Comparison of ENCODE assay signal across 13 mouse cellular contexts in the genomic region with DNA sequence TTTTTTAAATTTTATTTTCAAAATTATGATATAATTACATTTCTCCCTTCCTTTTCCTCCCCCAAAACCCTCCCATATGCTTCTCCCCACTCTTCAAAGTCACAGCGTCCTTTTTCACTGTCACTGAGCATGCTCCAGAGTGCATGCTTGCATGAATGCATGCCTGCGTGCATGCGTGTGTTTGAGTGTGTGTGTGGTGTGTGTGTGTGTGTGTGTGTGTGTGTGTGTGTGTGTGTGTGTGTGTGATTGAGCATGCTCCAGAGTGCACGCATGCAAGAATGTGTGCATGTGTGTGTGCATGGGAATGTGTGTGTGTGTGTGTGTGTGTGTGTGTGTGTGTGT.
DNase-seq lines count a peak whose midpoint lies in the region; ATAC-seq lines count a peak whose summit lies in the region.
"Had no signal": no experiment of that assay in that cellular context is flagged by ENCODE, and none has a peak within 500 bp of the region (broad histone marks: within the 10 kb centered on the region; RNA-seq: fewer than 3 reads in every experiment).

No protein-coding gene starts in this region.

- 64% methylated on average over 4 of the region's 4 CpGs for WGBS in heart, embryonic 12.5 days
- WGBS in limb, embryonic 15.5 days: 80% methylated on average over 4 of the region's 4 CpGs
- WGBS in limb, embryonic 10.5 days: 89% methylated on average over 3 of the region's 4 CpGs
- WGBS in embryonic facial prominence, embryonic 15.5 days: 51% methylated on average over 4 of the region's 4 CpGs

- H3K4me1 ChIP-seq in heart, embryonic 12.5 days (replicated peaks): peaks cover 4% of the 10 kb centered on the region
- H3K4me1 ChIP-seq in limb, embryonic 15.5 days: no peaks in the 10 kb centered on the region; the same call in 1 of the 2 replicates
- peaks cover 5% of the 10 kb centered on the region for H3K4me1 ChIP-seq in limb, embryonic 10.5 days
- H3K4me1 ChIP-seq in embryonic facial prominence, embryonic 15.5 days: no peaks in the 10 kb centered on the region; the same call in 1 of the 2 replicates
- H3K4me1 ChIP-seq: hindbrain, embryonic 10.5 days; neural tube, embryonic 15.5 days had no signal

- H3K9me3 ChIP-seq in heart, embryonic 12.5 days (replicated peaks): no peaks in the 10 kb centered on the region
- H3K9me3 ChIP-seq in limb, embryonic 15.5 days: no peaks in the 10 kb centered on the region
- H3K9me3 ChIP-seq in limb, embryonic 10.5 days (replicated peaks): no peaks in the 10 kb centered on the region
- no peaks in the 10 kb centered on the region for H3K9me3 ChIP-seq in embryonic facial prominence, embryonic 15.5 days (replicated peaks)
- H3K9me3 ChIP-seq: hindbrain, embryonic 10.5 days; neural tube, embryonic 15.5 days had no signal

- ATAC-seq in heart, embryonic 12.5 days (ENCODE audit: insufficient number of reproducible peaks, low FRiP score): no peak
- ATAC-seq in limb, embryonic 15.5 days (ENCODE audit: insufficient number of reproducible peaks, low FRiP score, low TSS enrichment, low read depth): no peak
- ATAC-seq in embryonic facial prominence, embryonic 15.5 days (ENCODE audit: insufficient number of reproducible peaks, low FRiP score, low TSS enrichment, low read depth): no peak

- peak overlapping the region; percentile 45; the same call in 1 of the 2 replicates for H3K4me3 ChIP-seq in heart, embryonic 12.5 days
- no peak overlapping the region for H3K4me3 ChIP-seq in limb, embryonic 15.5 days
- no peak overlapping the region for H3K4me3 ChIP-seq in limb, embryonic 10.5 days
- peak overlapping the region; percentile 45 for H3K4me3 ChIP-seq in embryonic facial prominence, embryonic 15.5 days (replicated peaks)
- H3K4me3 ChIP-seq: hindbrain, embryonic 10.5 days; neural tube, embryonic 15.5 days had no signal

- H3K9ac ChIP-seq in heart, embryonic 12.5 days: no peak overlapping the region
- no peak overlapping the region for H3K9ac ChIP-seq in limb, embryonic 15.5 days
- H3K9ac ChIP-seq in embryonic facial prominence, embryonic 15.5 days: no peak overlapping the region
- H3K9ac ChIP-seq: neural tube, embryonic 15.5 days had no signal

- peak overlapping the region; percentile 62 for H3K4me2 ChIP-seq in heart, embryonic 12.5 days
- peak overlapping the region; percentile 27; the same call in 1 of the 2 replicates for H3K4me2 ChIP-seq in limb, embryonic 15.5 days
- H3K4me2 ChIP-seq in embryonic facial prominence, embryonic 15.5 days (replicated peaks): peak overlapping the region; percentile 56
- H3K4me2 ChIP-seq: neural tube, embryonic 15.5 days had no signal

- no peak overlapping the region for H3K27ac ChIP-seq in heart, embryonic 12.5 days (ENCODE audit: poor library complexity, severe bottlenecking)
- H3K27ac ChIP-seq in limb, embryonic 15.5 days: no peak overlapping the region
- H3K27ac ChIP-seq in limb, embryonic 10.5 days: no peak overlapping the region
- H3K27ac ChIP-seq in embryonic facial prominence, embryonic 15.5 days (replicated peaks): no peak overlapping the region
- H3K27ac ChIP-seq: hindbrain, embryonic 10.5 days; neural tube, embryonic 15.5 days had no signal

- no peaks in the 10 kb centered on the region for H3K27me3 ChIP-seq in heart, embryonic 12.5 days (replicated peaks)
- no peaks in the 10 kb centered on the region for H3K27me3 ChIP-seq in limb, embryonic 15.5 days
- H3K27me3 ChIP-seq in limb, embryonic 10.5 days (ENCODE audit: low read depth, poor library complexity, severe bottlenecking): no peaks in the 10 kb centered on the region
- H3K27me3 ChIP-seq in embryonic facial prominence, embryonic 15.5 days: no peaks in the 10 kb centered on the region
- H3K27me3 ChIP-seq: neural tube, embryonic 15.5 days had no signal

- H3K36me3 ChIP-seq in heart, embryonic 12.5 days: no peaks in the 10 kb centered on the region
- H3K36me3 ChIP-seq in limb, embryonic 15.5 days: no peaks in the 10 kb centered on the region
- no peaks in the 10 kb centered on the region for H3K36me3 ChIP-seq in limb, embryonic 10.5 days
- no peaks in the 10 kb centered on the region for H3K36me3 ChIP-seq in embryonic facial prominence, embryonic 15.5 days
- H3K36me3 ChIP-seq: hindbrain, embryonic 10.5 days; neural tube, embryonic 15.5 days had no signal

- no peak for DNase-seq in heart, adult 9 months (ENCODE audit: low spot score in 2 of 2)
- DNase-seq in limb, embryonic 10.5 days (ENCODE audit: low spot score): no peak
- DNase-seq in lung, postnatal 10 days: peak; percentile 4
- no peak for DNase-seq in adipocyte (ENCODE audit: low spot score)
- no peak for DNase-seq in B cell, adult 2 months
- DNase-seq: cerebellum, postnatal 14 days; right cerebral cortex, adult 18-20 months; thymus, postnatal 25 days had no signal

Comparison
In these comparisons a context has a peak if more than half of its experiments do, and no peak if none do; other contexts are left out.
1. H3K4me3 ChIP-seq: peak in heart, embryonic 12.5 days (single experiment) and embryonic facial prominence, embryonic 15.5 days (single experiment); none in limb, embryonic 15.5 days (single experiment) and limb, embryonic 10.5 days (single experiment).
2. Peak in every context shown above with its lines, with median percentiles within 50 percentile points of each other: H3K4me2 ChIP-seq.